Mouse (Mus musculus): Measurements from ENCODE around the gene Ablim1. TPM values are rescaled to one million over a fixed set of nuclear protein-coding genes. Genes with fewer than 3 reads are reported as not detected.

Gene Ablim1
- total RNA-seq, 4 experiments from 2014 or later = 450 to 472 (median 462) TPM

DNA sequence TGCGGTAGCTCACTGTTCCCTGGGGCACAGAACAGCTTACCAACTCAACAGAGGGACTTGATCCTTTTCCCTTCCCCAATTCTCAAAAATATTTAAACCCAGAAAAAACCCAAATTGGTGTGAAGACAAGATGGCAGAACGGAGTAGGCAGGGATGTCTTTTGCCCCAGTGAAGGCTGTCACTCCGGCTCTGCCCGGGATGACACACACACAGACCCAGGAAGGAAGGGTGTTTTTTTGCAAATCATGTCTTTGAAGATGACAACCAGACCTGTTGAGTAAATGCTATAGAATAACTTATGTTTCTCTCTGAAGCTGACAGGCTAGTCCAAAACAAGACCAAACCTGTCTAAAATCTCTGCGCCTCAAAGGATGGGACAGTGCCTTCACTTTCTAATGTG lies 187.2 kb downstream of the Ablim1 start:
- DNase-seq (ENCODE audit: low spot score) = no peak

DNA sequence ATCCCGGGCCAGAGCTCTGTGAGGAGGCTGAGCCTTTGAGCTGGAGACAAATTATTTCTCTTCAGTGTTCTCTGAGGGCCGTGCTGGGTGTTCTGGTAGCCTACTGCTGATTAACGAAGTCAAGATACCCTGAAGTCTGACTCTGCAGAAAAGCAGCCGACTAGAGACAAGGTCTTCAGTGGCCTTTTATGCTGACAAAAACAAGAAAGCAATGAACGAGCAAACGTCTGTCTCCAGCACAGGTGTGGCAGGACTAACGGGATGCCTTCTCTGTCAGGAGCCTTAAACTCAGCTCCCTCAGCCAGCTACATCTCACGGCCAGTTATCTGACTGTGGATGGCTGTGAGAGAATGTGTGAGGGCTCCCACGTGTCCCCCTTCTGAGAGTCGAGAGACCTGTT lies 187.8 kb downstream of the Ablim1 start:
- no peak for DNase-seq (ENCODE audit: low spot score)

DNA sequence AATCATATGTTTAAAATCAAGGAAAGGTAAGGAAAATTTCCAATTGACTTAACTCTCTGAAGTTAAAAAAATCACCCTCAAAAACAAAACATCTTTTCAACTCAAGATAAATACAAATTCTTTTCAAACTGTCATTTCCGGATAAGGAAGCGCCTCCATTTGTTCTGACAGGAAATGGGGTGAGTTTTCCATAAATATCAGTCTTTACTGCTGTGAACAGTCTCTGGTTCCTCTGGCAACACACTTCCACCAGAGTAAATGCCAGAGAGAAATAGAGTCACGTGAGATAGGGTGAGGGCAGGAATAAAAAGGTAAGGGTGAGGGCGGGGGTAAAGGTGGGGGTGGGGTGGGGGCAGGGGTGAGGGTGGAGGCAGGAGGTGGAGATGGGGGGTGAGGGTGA lies 189.8 kb downstream of the Ablim1 start:
- no peak for DNase-seq (ENCODE audit: low spot score)

DNA sequence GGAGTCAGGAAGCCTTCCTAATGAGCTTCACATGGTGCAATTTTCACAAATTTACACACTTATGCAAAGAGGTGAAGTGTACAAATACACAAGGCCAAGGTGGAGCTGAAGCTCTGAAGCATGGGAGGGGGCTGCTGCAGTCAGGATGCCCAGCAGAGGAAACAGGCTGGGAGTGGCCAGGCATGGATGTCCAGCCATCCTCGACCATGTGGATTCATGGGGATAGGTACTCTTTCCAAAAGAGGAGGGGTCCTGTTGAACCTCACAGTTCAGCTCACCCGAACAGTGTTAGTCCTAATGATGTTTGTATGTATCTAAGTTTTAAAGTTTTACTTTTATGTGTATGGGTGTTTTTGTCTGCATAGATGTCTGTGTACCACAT lies 190.6 kb downstream of the Ablim1 start:
- DNase-seq (ENCODE audit: low spot score) = no peak

DNA sequence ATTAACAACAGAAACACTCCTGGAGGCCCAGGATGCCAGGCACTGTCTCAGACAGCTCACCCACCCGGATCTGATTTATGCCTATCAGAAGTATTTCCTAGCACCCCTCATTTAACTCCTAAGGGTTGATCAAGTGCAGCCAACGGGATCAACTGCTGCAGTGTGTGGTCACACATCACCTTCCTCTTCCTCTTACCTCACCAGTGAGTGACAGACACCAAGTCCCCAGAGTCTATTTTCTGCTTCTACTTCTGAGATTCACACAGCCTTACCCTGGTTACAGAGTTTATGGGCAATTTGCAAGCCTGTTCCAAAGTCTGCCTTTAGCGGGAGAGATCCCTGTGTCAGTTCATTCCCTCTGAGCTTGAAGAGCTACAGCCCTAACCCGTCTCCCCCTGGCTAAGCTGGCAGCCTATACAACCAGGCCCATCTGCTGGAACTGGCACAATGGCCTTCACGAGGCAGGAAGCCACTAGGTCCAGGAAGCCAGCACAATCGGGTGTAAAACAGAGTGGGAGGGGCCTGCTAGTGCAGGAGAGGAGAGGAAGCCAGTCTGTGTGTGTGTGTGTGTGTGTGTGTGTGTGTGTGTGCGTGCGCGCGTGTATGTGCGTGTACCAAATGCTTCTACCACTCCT lies 191.1 kb downstream of the Ablim1 start:
- DNase-seq (ENCODE audit: low spot score) = peak; percentile 81

DNA sequence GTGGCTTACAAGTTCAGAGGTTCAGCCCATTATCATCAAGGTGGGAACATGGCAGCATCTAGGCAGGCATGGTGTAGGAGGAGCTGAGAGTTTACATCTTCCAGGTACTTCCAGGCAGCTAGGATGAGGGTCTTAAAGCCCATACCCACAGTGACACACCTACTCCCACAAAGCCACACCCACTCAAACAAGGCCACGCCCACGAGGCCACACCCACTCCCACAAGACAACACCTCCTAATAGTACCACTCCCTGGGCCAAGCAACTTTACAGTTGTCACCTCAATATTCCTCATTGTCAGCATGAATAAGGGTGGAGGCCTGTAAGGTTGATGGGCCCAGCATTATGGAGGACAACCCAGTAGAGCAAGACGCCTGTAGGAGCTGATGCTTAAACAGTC lies 192.5 kb downstream of the Ablim1 start:
- DNase-seq (ENCODE audit: low spot score) = no peak

GRCm38 (mm10) chr19:57121036-57121435 lies 193.7 kb downstream of the Ablim1 start:
- no peak for DNase-seq (ENCODE audit: low spot score)

DNA sequence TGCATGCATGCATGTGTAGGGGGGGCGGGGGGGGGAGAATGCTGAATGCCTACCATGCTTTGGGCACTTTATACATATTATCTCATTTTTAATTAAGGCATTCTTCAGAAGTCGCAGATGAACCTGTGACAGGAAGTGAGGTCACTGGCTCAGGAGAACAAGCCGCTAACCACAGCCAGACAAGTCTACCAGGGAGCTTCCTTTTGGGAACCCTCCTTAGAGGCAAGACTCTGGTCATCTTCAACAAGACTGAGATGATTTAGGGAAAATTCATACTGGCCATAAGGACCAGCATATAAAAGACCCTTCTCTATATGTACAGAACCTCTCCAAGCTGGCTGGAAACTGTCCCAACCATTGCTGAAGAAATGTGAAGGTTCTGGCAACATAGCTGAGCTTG lies 195.1 kb downstream of the Ablim1 start:
- no peak for DNase-seq (ENCODE audit: low spot score)

DNA sequence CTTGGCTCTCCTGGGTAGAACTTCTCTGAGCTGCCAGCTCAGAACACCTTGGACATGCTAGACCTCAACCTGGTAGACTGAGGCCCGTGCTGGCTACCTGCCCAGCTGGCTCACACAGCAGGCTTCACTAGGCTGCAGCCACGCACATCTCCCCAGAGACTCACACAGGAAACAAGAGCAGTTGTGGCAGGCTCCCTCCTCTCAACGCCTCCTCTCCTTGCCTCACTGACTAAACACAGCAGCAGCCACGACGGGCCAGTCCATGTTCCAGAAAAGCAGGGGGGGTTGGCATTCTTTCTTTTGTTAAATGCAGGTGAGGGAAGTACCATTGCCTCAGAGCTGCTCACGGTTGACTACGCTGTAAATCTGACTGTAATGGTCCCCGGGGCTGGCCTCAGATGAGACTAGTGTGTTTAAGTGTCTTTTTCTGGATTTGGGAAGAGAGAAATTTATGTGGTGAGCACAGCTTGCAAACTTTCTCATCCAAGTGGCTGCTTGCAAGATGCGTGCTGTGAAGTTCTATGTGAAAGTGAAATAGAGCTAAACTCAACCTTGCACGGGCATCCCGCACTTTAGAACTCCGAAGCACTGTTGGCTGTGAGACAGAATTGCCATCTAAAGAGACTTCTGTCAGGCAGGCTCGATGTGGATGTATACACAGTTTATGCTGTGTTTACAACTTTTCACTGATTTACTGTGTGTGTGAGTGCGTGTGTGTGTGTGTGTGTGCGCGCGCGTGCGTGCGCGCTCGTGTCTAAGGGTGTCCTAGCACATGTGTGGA lies 195.7 kb downstream of the Ablim1 start:
- DNase-seq (ENCODE audit: low spot score) = peak; percentile 73

DNA sequence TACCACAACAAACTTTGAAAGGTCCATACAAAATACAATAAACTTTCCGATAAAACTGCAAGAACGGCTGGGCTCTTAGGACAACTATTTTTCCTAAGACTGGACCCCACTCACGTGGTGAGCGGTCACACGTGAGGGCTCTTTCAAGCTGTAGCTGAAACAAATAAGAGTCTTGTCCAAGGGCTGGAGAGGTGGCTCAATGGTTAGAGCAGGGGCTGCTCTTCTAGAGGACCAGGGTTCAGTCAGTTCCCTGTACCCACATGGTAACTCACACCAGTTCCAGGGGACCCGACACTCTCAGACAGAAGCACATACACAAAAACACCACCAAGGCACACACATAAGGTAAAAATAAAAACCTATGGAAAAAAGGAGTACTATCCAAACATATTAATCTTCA lies 197.0 kb downstream of the Ablim1 start:
- DNase-seq (ENCODE audit: low spot score) = no peak

DNA sequence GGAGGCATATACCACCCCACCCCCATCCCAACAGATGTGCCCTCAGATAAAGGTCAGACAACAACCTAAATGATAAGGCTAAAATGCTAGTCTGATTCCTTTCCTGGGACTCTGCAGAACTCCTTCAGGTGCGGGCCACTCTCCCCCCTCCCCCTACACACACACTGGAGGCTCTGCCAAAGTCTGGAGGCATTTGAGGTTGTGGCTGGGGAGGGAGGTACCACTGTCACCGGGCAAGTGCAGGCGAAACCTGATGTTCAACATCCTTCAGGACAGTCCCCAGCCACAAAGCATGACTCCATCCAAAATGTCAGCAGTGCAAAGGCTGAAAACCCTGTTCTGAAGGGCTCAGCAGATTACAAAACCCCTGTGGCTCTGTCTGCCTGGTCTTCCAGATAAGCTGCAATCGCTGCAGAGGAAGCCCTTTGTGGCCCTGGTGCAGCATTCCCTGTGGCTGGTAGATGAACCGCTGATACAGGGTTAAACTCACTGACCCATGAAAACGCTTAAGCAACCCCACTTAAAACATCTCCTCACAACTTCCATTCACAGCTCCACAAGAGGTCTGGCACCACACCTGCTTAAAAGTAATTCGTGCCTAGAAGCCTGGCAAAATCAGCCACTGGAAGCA lies 197.7 kb downstream of the Ablim1 start:
- no peak for DNase-seq (ENCODE audit: low spot score)

GRCm38 (mm10) chr19:57115670-57116069 lies 199.0 kb downstream of the Ablim1 start:
- DNase-seq (ENCODE audit: low spot score) = no peak

DNA sequence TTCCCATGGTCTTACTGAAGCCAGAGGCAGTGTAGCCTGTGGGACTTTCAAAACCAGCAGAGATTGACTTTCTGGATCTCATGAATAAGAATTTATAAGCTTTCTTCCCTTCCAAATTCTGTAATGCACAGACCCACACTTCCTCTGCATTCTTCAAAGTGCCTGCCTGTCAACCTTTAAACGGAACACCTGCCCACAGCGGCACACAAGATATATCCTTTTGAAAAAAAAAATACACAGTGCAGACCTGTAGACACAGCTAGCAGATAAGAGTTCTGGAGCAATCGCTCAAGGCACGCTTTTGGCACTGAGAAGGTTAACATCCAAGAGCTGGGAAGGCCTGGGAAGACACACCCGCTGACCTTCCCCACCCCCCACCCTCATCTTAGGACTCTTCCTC lies 199.8 kb downstream of the Ablim1 start:
- no peak for DNase-seq (ENCODE audit: low spot score)

DNA sequence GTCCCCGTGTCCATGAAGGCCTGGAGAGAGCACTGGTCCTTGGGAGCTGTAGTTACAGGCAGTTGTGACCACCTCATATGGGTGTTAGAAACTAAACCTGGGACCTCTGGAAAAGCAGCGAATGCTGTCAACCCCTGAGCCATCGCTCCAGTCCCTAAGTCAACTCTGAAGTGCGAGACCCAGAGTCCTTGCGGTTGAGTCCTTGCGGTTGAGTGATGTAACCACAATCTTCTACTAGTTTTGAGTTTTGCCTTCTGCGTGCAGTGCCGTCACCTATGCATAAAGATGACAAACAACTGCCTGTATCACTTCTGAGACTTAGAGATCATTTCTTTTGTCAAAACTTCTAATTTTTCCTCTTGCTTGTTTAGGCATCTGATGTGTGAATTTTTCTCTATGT lies 200.7 kb downstream of the Ablim1 start:
- no peak for DNase-seq (ENCODE audit: low spot score)

GRCm38 (mm10) chr19:57112816-57113406 lies 201.8 kb downstream of the Ablim1 start:
- no peak for DNase-seq (ENCODE audit: low spot score)

- no peak for DNase-seq (ENCODE audit: low spot score)
Observed at GRCm38 (mm10) chr19:57112231-57112815, 202.4 kb downstream of the Ablim1 start.

- no peak for DNase-seq (ENCODE audit: low spot score)
Observed at GRCm38 (mm10) chr19:57111301-57111700, 203.4 kb downstream of the Ablim1 start.

DNA sequence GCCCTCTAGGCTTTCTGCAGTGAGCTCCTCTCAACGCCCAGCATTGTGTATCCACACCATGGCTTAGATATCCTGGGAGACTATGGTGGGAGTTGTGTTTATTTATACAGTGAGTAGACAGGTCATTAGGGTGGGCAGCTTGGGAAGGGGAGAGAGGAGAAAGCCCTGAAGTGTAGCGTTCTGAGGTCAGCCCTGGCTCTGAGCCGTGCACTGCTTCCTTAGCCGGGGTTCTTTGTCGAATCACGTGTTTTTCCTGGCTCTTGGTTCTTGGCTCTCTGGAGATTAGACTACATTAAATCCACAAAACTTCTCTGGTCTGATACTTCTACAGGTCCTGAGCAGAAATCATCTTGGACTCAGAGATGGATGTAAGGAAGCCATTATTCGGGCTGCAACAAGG lies 205.1 kb downstream of the Ablim1 start:
- no peak for DNase-seq (ENCODE audit: low spot score)

DNA sequence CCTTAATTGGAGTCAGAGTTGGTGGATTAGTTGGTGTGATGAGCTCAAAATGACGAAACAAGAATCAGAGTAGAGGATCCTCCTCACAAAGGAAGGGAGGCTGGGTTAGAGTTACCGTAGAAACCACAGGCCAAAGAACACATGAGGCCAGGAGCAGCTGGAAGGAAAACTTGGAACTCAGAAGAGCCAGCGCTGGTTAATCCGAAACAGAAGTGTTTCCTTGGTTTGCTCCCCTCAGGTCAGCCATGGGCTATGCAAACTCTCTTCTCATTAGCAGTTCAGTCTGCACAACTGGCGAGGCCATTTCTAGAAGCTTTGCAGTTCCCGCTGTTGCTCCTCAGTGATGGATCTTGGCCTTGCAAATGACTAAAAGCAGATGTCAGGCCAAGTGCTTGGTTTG lies 208.2 kb downstream of the Ablim1 start:
- no peak for DNase-seq (ENCODE audit: low spot score)

GRCm38 (mm10) chr19:57106031-57106430 lies 208.7 kb downstream of the Ablim1 start:
- DNase-seq (ENCODE audit: low spot score) = no peak

DNA sequence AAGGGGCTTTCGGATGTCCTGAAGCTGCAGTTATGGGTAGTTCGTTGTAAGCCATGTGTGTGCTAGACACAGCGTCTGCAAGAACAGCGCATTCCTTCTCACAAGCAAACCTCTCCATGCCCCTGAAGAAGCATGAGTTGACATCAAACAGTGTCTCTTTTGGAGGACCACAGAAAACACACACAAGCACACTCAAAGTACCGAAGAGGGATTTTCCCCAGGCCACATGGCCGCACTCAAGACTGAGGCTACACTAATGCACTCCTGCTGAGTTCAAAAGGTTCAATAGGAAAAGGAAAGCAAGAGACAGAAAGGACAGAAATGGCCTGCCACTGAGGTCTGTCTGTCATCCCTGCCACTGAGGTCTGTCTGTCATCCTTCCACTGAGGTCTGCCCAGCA lies 209.6 kb downstream of the Ablim1 start:
- DNase-seq (ENCODE audit: low spot score) = no peak

DNA sequence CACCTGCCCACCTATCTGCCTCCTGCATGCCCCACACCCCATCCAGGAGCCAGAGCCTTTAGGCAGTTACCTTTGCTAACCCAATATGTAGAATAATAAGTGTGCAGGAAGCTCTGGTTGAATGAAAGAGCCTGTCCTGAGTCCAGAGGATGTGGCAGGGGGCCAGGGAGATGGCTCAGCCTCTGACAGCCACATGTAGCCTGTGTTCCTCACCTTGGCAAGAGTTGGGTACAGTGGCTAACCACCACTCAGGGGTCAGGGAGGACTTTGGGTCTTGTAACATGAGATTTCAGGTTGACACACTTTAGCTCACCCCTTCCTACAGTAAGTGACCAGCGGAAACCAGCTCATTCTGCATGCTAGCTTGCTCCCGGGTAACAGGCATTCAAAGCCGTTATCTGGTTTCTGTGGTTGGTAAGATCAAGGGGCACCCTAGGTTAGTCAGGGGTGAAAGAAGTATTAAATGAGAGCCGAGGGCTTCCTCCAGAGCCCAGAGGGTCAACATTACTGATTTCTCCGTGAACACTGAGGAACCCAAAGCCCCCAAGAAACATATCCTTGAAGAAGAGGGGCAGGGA lies 210.5 kb downstream of the Ablim1 start:
- no peak for DNase-seq (ENCODE audit: low spot score)
